Mouse (Mus musculus) macrophage (primary cell): ENCODE measurements at regions not wholly inside any gene's neighbourhood (a gene's known extent, or its start where the extent isn't known, plus 50 kb on each side); places are given as distances from the start of the nearest gene placed in this dataset.

Source experiments
- H3K27ac ChIP-seq: fragments of 350-480 bp; formaldehyde crosslinking; 2 replicates; pipeline ENCODE4 v1.9.0; 2021
- H3K36me3 ChIP-seq: fragments of 350-480 bp; formaldehyde crosslinking; 2 replicates; pipeline ENCODE4 v1.9.0; 2021; ENCODE audit errors: inconsistent target
- H3K4me3 ChIP-seq: fragments of 350-480 bp; formaldehyde crosslinking; 2 replicates; pipeline ENCODE4 v1.9.0; 2021; ENCODE audit errors: inconsistent target
- H3K79me2 ChIP-seq: fragments of 350-480 bp; formaldehyde crosslinking; 2 replicates; pipeline ENCODE4 v1.9.0; 2021; ENCODE audit errors: inconsistent target
- WGBS: methylation state at CpG from one replicate; pipeline ENCODE4 v1.1.7; 2026; ENCODE audit warnings: inconsistent platforms; ENCODE audit not compliant: missing documents; 5-methylcytosine and 5-hydroxymethylcytosine counted together

- Histone ChIP-seq H3K79me2 (no peaks in the 10 kb centered on the region), H3K4me3 (no peak overlapping the region), H3K27ac (no peak overlapping the region), H3K36me3 (no peaks in the 10 kb centered on the region)
- WGBS = 88% methylated on average over 4 of the region's 4 CpGs
These were observed 265.3 kb upstream of the Pkdcc start for GRCm38 (mm10) chr17:82949794-82950193.

GRCm38 (mm10) chr17:82950268-82950667 lies 264.8 kb upstream of the Pkdcc start:
- Histone ChIP-seq H3K79me2 (no peaks in the 10 kb centered on the region), H3K4me3 (no peak overlapping the region)
- 92% methylated on average over 13 of the region's 14 CpGs for WGBS

GRCm38 (mm10) chr17:82957409-82957808 lies 257.7 kb upstream of the Pkdcc start:
- no peak overlapping the region for H3K4me3 ChIP-seq
- no peak overlapping the region for H3K27ac ChIP-seq
- 23% methylated on average over 3 of the region's 4 CpGs for WGBS
- H3K79me2 ChIP-seq = no peaks in the 10 kb centered on the region
- H3K36me3 ChIP-seq = no peaks in the 10 kb centered on the region

More at GRCm38 (mm10) chr17:82950268-82950667, 264.8 kb upstream of the Pkdcc start:
- Histone ChIP-seq H3K36me3 (no peaks in the 10 kb centered on the region), H3K27ac (no peak overlapping the region)

GRCm38 (mm10) chr17:82963374-82963773 lies 251.7 kb upstream of the Pkdcc start:
- H3K4me3 ChIP-seq = no peak overlapping the region
- no peaks in the 10 kb centered on the region for H3K36me3 ChIP-seq
- WGBS = 66% methylated on average over 3 of the region's 3 CpGs
- no peak overlapping the region for H3K27ac ChIP-seq
- no peaks in the 10 kb centered on the region for H3K79me2 ChIP-seq

- 85% methylated on average over 10 of the region's 10 CpGs for WGBS
- Histone ChIP-seq H3K27ac (no peak overlapping the region), H3K36me3 (no peaks in the 10 kb centered on the region), H3K4me3 (no peak overlapping the region), H3K79me2 (no peaks in the 10 kb centered on the region)
These were observed 215.4 kb upstream of the Pkdcc start for GRCm38 (mm10) chr17:82999710-83000109.

- WGBS = 47% methylated on average over 4 of the region's 8 CpGs
- Histone ChIP-seq H3K4me3 (no peak overlapping the region), H3K36me3 (no peaks in the 10 kb centered on the region), H3K79me2 (no peaks in the 10 kb centered on the region), H3K27ac (no peak overlapping the region)
These were observed 214.7 kb upstream of the Pkdcc start for GRCm38 (mm10) chr17:83000411-83000810.

- 15% methylated on average over 2 of the region's 2 CpGs for WGBS
- H3K27ac ChIP-seq = no peak overlapping the region
- no peaks in the 10 kb centered on the region for H3K36me3 ChIP-seq
These were observed 213.5 kb upstream of the Pkdcc start for GRCm38 (mm10) chr17:83001567-83001966.

GRCm38 (mm10) chr17:83010845-83011244 lies 204.2 kb upstream of the Pkdcc start:
- 94% methylated on average over 1 of the region's 1 CpGs for WGBS
- Histone ChIP-seq H3K4me3 (no peak overlapping the region), H3K36me3 (no peaks in the 10 kb centered on the region), H3K79me2 (no peaks in the 10 kb centered on the region), H3K27ac (no peak overlapping the region)

More at GRCm38 (mm10) chr17:83001567-83001966, 213.5 kb upstream of the Pkdcc start:
- no peak overlapping the region for H3K4me3 ChIP-seq
- no peaks in the 10 kb centered on the region for H3K79me2 ChIP-seq

GRCm38 (mm10) chr17:83015656-83016055 lies 199.4 kb upstream of the Pkdcc start:
- no peak overlapping the region for H3K4me3 ChIP-seq
- no peaks in the 10 kb centered on the region for H3K36me3 ChIP-seq
- WGBS = 56% methylated on average over 2 of the region's 2 CpGs

GRCm38 (mm10) chr17:83016936-83017335 lies 198.2 kb upstream of the Pkdcc start:
- H3K79me2 ChIP-seq = no peaks in the 10 kb centered on the region
- no peak overlapping the region for H3K27ac ChIP-seq
- WGBS = 88% methylated on average over 5 of the region's 5 CpGs

More at GRCm38 (mm10) chr17:83015656-83016055, 199.4 kb upstream of the Pkdcc start:
- no peaks in the 10 kb centered on the region for H3K79me2 ChIP-seq
- H3K27ac ChIP-seq = no peak overlapping the region

GRCm38 (mm10) chr17:83019267-83019666 lies 195.8 kb upstream of the Pkdcc start:
- WGBS = 81% methylated on average over 5 of the region's 5 CpGs
- Histone ChIP-seq H3K27ac (no peak overlapping the region), H3K79me2 (no peaks in the 10 kb centered on the region), H3K36me3 (no peaks in the 10 kb centered on the region), H3K4me3 (no peak overlapping the region)

More at GRCm38 (mm10) chr17:83016936-83017335, 198.2 kb upstream of the Pkdcc start:
- H3K36me3 ChIP-seq = no peaks in the 10 kb centered on the region
- no peak overlapping the region for H3K4me3 ChIP-seq

- Histone ChIP-seq H3K27ac (no peak overlapping the region), H3K4me3 (no peak overlapping the region), H3K79me2 (no peaks in the 10 kb centered on the region), H3K36me3 (no peaks in the 10 kb centered on the region)
- WGBS = 89% methylated on average over 10 of the region's 10 CpGs
These were observed 194.5 kb upstream of the Pkdcc start for GRCm38 (mm10) chr17:83020576-83020975.

GRCm38 (mm10) chr17:83025340-83025816 lies 189.7 kb upstream of the Pkdcc start:
- no peak overlapping the region for H3K27ac ChIP-seq
- no peaks in the 10 kb centered on the region for H3K79me2 ChIP-seq
- no peaks in the 10 kb centered on the region for H3K36me3 ChIP-seq
- H3K4me3 ChIP-seq = no peak overlapping the region
- 17% methylated on average over 5 of the region's 5 CpGs for WGBS

GRCm38 (mm10) chr17:83034914-83035573 lies 180.0 kb upstream of the Pkdcc start:
- H3K79me2 ChIP-seq = no peaks in the 10 kb centered on the region
- H3K4me3 ChIP-seq = no peak overlapping the region
- no peak overlapping the region for H3K27ac ChIP-seq
- WGBS = 79% methylated on average over 6 of the region's 6 CpGs
- no peaks in the 10 kb centered on the region for H3K36me3 ChIP-seq

- no peak overlapping the region for H3K27ac ChIP-seq
- 92% methylated on average over 5 of the region's 5 CpGs for WGBS
- H3K79me2 ChIP-seq = no peaks in the 10 kb centered on the region
- H3K36me3 ChIP-seq = no peaks in the 10 kb centered on the region
- H3K4me3 ChIP-seq = no peak overlapping the region
These were observed 179.5 kb upstream of the Pkdcc start for GRCm38 (mm10) chr17:83035574-83035918.

- Histone ChIP-seq H3K4me3 (no peak overlapping the region), H3K36me3 (no peaks in the 10 kb centered on the region)
- 83% methylated on average over 3 of the region's 3 CpGs for WGBS
These were observed 175.5 kb upstream of the Pkdcc start for GRCm38 (mm10) chr17:83039563-83039962.

More at GRCm38 (mm10) chr17:83039563-83039962, 175.5 kb upstream of the Pkdcc start:
- no peak overlapping the region for H3K27ac ChIP-seq
- no peaks in the 10 kb centered on the region for H3K79me2 ChIP-seq
